Mouse (Mus musculus) liver, embryonic 14.5 days (tissue): ENCODE data around the gene Tdrd7.

Source experiments
- CTCF ChIP-seq: IDR thresholded peaks from 2 replicates; pipeline ENCODE4 v1.5.1; 2016; ENCODE audit warnings: antibody characterized with exemption, low read depth, control low read depth
- EP300 ChIP-seq: IDR thresholded peaks from 2 replicates; pipeline ENCODE4 v1.6.1; 2016; ENCODE audit warnings: antibody characterized with exemption, low read depth

GRCm38 (mm10) chr4:46072631-46073030 is 107.5 kb downstream of the Tdrd7 start:
- no peak for TF ChIP-seq CTCF
- no peak for TF ChIP-seq EP300
